Mouse (Mus musculus) neutrophil, adult 5-6 weeks (primary cell): ENCODE data around the gene Tmem202. TPM values are rescaled to one million over a fixed set of nuclear protein-coding genes. Genes with fewer than 3 reads are reported as not detected.

ENCODE experiments used
- ATAC-seq: fragments of 151-379, 151-347 bp; 2 replicates; pipeline ENCODE4 v1.8.0; 2017; ENCODE audit warnings: mild to moderate bottlenecking, moderate TSS enrichment; ENCODE audit not compliant: insufficient number of reproducible peaks, poor library complexity, low FRiP score, severe bottlenecking; ENCODE audit errors: extremely low read depth
- total RNA-seq: library from RNA; stranded (forward); fragments of 200-1000 nt; gene quantifications from 2 replicates; pipeline ENCODE4 v1.2.3, GENCODE M21; 2017

Gene Tmem202
- total RNA-seq, 1 experiment from 2014 or later, result 6.2 TPM

GRCm38 (mm10) chr9:59476617-59477016, 63.0 kb downstream of the Tmem202 start:
- no peak for ATAC-seq

GRCm38 (mm10) chr9:59474838-59475237, 64.8 kb downstream of the Tmem202 start:
- no peak for ATAC-seq

GRCm38 (mm10) chr9:59473171-59473570, 66.5 kb downstream of the Tmem202 start:
- ATAC-seq, result no peak

DNA sequence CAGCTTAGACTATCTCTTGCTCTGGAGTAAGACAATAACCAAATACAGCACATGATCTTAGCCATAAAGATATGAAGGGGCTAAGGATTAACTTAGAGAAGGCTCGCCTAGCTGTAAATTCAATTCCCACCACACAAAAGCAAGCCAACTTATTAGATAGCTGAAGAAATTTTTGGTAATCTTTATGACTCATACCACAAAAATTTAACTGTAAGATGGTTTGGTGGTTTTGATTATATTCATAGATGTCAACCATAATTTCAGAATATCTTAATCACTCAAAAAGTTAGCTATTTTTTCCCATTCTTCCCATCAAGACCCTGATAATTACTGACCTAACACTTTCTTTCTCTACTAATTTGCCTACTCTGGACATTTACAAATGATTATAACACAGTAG, 70.2 kb downstream of the Tmem202 start:
- ATAC-seq, result no peak

Other genes with a start within 250 kb of the Tmem202 start
- gene Adpgk, start 248.3 kb downstream of the Tmem202 start, total RNA-seq, result 54.1 and 58.5 TPM in 2 replicates
- gene Bbs4, start 186.3 kb downstream of the Tmem202 start, total RNA-seq, result 8.7 and 10.2 TPM in 2 replicates
- gene Arih1, start 53.2 kb downstream of the Tmem202 start, total RNA-seq, result 146 and 152 TPM in 2 replicates
- gene Hexa, start 307 bp downstream of the Tmem202 start, total RNA-seq, result 104 and 105 TPM in 2 replicates
- gene Celf6, start 38.1 kb upstream of the Tmem202 start, total RNA-seq, result not detected in 2 replicates
- gene Parp6, start 77.4 kb upstream of the Tmem202 start, total RNA-seq, result 60.6 and 61.4 TPM in 2 replicates
- gene Pkm, start 116.5 kb upstream of the Tmem202 start, total RNA-seq, result 837 and 859 TPM in 2 replicates
- gene Gramd2, start 140.3 kb upstream of the Tmem202 start, total RNA-seq, result 0.25 and 0.35 TPM in 2 replicates
- 1.2 and 2.0 TPM in 2 replicates for gene Senp8, start 210.9 kb upstream of the Tmem202 start, total RNA-seq
- 31.0 and 31.2 TPM in 2 replicates for gene Myo9a, start 211.0 kb upstream of the Tmem202 start, total RNA-seq